Mouse (Mus musculus) lung, adult 2 months (tissue): Measurements from ENCODE around the gene Lats2.
A peak's percentile ranks its signal among the peaks of the same experiment; 100 is the strongest.

Experiments used
- CTCF ChIP-seq: fragments of 200-500 bp; IDR thresholded peaks from 2 replicates; pipeline ENCODE4 v1.5.1; 2011; ENCODE audit warnings: mild to moderate bottlenecking, low read length, control low read depth; ENCODE audit not compliant: insufficient read depth
- POLR2A ChIP-seq: fragments of 200-500 bp; IDR thresholded peaks from 2 replicates; pipeline ENCODE4 v1.6.1; 2011; ENCODE audit warnings: low read depth, mild to moderate bottlenecking, control low read depth, low read length, borderline replicate concordance; ENCODE audit errors: extremely low read depth

DNA sequence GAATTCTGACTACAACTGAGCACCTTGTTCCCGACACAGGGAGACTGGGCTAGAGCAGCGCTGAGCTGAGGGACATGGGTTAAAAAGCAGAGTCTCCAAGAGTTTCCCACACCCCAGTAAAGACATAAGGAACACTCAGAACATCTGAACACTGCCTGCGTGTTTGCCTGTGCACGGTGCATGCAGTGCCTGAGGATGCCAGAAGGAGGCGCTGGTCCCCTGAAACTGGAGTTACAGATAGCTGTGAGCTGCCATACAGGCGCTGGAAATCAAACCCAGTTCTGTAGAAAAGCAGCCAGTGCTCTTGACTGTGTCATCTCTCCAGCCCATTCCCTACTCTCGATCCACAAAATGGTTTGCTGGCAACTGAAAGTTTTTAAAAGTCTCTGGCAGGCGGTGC is 32.0 kb downstream of the Lats2 start:
- TF ChIP-seq CTCF: peak; percentile 53; the same call in 1 of the 2 replicates
- TF ChIP-seq POLR2A: no peak
